Mouse (Mus musculus) C2C12 (cell line): ENCODE measurements around the gene Stip1. TPM values are rescaled to one million over a fixed set of nuclear protein-coding genes. Genes with fewer than 3 reads are reported as not detected.

Source experiments
- H3K27me3 ChIP-seq: one replicate; pipeline ENCODE4 v1.6.1; 2011; ENCODE audit not compliant: control insufficient read depth, insufficient read depth, insufficient read length
- H3K36me3 ChIP-seq: one replicate; pipeline ENCODE4 v1.6.1; 2011; ENCODE audit not compliant: control insufficient read depth, insufficient read depth
- H3K4me3 ChIP-seq: one replicate; pipeline ENCODE4 v1.5.1; 2011; ENCODE audit warnings: mild to moderate bottlenecking, control low read depth; ENCODE audit not compliant: poor library complexity, insufficient read depth, severe bottlenecking
- H3K79me2 ChIP-seq: one replicate; pipeline ENCODE4 v1.6.1; 2011; ENCODE audit not compliant: control insufficient read depth, insufficient read depth
- H3K79me3 ChIP-seq: one replicate; pipeline ENCODE4 v1.6.1; 2011; ENCODE audit warnings: low read depth, control low read depth
- H3ac ChIP-seq: one replicate; pipeline ENCODE3; 2011; ENCODE audit warnings: low read depth; ENCODE audit not compliant: control insufficient read depth, insufficient read length
- CEBPB ChIP-seq: IDR thresholded peaks from one replicate; pipeline ENCODE4 v1.6.1; 2011; ENCODE audit warnings: low read depth, mild to moderate bottlenecking, control low read depth, moderate library complexity
- CTCF ChIP-seq: IDR thresholded peaks from one replicate; pipeline ENCODE4 v1.5.1; 2011; ENCODE audit not compliant: control insufficient read depth, insufficient read depth, insufficient read length
- FOSL1 ChIP-seq: IDR thresholded peaks from one replicate; pipeline ENCODE4 v1.8.0; 2011; ENCODE audit warnings: mild to moderate bottlenecking, low read length; ENCODE audit not compliant: poor library complexity, insufficient read depth, severe bottlenecking
- MAX ChIP-seq: IDR thresholded peaks from one replicate; pipeline ENCODE4 v1.6.1; 2011; ENCODE audit warnings: mild to moderate bottlenecking, control low read depth
- MYOD1 ChIP-seq: IDR thresholded peaks from one replicate; pipeline ENCODE4 v1.6.1; 2011; ENCODE audit warnings: low read depth; ENCODE audit not compliant: control insufficient read depth, insufficient read length
- MYOG ChIP-seq: IDR thresholded peaks from one replicate; pipeline ENCODE4 v1.6.1; 2011; ENCODE audit not compliant: control insufficient read depth, insufficient read length; ENCODE audit errors: extremely low read depth
- USF1 ChIP-seq: IDR thresholded peaks from one replicate; pipeline ENCODE4 v1.6.1; 2011; ENCODE audit warnings: low read depth, mild to moderate bottlenecking, control low read depth, moderate library complexity
- polyA plus RNA-seq: library from polyadenylated mRNA; unstranded; fragments of >200 nt; fragmentation: generic; extraction: Trizol; gene quantifications from one replicate; pipeline ENCODE4 v1.2.1, GENCODE M21; 2012; ENCODE audit warnings: missing spikeins

Stip1 gene
- polyA plus RNA-seq, 1 experiment = 309 TPM

DNA sequence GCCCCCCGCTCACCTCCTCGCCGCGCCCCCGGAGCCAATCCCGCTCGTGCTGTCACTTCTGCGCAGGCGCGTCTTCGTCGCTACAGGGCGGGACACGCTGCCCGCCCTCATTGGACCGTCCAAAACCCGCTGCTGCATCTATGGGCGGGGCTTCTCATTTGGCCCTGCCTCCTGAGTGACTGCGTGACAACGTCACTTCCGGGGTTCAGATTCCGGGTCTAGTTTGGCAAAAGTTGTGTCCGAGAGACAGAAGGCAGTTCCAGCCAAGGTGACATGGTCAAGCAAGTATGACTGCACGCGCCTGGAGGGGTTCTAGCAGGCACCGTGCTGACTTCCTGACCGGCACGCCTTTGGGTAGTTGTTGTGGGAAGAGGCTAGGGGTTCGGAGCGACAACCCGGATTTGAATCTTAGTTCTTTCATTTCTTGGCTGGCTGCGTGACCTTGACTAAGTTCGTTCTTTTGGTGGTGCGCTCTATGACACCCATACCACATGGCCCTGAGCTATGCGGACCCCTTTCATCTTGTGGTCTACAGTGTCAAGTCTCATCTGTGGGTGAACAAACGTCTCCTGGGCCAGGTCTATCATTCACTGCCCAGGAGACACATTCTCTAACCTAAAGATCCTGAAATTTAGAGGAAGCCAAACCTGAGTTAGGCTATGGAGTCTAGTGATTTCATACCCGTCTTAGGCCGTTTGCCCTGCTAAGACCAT is 59.2 kb downstream of the Stip1 start, which contains the start of gene Fkbp2:
TSS of gene Fkbp2 (minus strand) at position 121 of the 713 bp plus-strand sequence.
- TF ChIP-seq USF1 (no peak), MAX (peak; percentile 14)
- peaks cover 29% of the 10 kb centered on the region for H3K79me3 ChIP-seq
- peaks cover 51% of the 10 kb centered on the region for H3K36me3 ChIP-seq

DNA sequence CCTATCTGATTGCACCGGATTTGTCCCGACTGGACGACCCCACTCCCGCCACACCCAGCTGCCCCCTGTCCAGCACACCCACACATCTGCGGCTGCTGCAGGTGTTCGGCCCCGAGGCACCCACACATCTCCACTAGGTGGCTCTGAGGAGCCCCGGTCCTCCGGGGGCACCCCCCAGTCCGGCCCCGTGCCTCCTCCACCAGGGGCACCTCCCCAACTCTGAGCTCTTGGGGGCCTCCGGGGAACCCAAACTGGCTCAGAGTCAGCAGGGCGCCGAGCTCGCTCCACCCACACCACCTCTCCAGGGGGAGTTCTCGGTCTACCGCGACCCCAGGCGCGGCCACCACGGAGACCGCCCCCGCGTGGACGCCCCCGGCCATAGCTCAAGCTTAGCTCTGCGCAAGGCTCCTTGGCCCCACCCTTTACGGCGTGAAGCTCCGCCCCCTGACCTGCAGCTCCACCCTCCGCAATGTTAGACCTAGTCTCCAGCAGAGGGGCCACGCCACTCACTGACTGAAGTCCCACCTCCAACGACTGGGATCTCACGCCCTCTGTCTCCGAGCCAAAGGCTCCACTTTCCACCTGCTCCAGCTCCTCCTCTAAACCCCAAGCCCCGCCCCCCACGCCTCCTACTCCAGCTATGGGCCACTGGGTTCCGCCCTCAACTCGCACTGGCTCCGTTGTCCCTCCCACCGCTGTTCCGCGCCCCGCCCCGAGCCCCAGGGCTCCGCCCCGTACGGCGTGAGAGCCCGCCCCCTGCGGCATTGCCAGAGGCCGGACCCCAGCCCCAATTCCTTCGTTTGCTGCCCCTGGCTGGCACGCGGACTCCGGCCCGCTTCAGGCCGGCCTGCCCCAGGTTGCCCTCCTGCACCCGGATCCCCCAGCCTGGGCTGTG is 60.0 kb downstream of the Stip1 start:
- peak overlapping the region; percentile 65 for H3K4me3 ChIP-seq
- peaks cover 31% of the 10 kb centered on the region for H3K79me3 ChIP-seq
- H3K36me3 ChIP-seq = peaks cover 51% of the 10 kb centered on the region
- peaks cover 52% of the 10 kb centered on the region for H3K79me2 ChIP-seq
- H3ac ChIP-seq = peak overlapping the region; percentile 81
- H3K27me3 ChIP-seq = no peaks in the 10 kb centered on the region
- TF ChIP-seq CEBPB (no peak), CTCF (peak; percentile 83)

More for the DNA sequence above, 59.2 kb downstream of the Stip1 start, which contains the start of gene Fkbp2:
- Histone ChIP-seq H3K79me2 (peaks cover 46% of the 10 kb centered on the region), H3ac (peak within 1 kb of the TSS; percentile 81), H3K4me3 (peak within 1 kb of the TSS; percentile 65), H3K27me3 (no peaks in the 10 kb centered on the region)

DNA sequence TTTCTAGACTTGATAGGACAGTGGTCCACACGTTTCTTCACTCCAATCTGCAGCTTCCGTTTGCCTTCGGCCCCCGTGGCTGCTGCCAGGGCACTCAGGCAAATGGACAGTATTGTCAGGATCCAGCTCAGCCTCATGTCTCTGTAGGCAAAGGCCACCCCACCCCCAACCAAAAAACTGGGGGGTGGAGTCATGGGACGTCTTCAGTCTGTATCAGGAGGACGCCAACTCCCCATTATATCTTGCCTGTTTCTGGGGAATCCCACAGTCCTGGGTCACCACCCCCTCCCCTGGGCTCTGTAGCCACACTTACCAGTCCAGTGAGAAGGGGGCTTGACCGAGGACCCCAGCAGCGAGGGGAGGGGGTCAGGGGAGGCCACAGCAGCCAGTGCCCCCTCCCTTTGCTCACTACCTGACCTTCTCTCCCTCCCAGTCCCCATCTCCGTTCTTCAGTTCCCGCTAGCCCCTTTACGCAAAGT is 60.7 kb downstream of the Stip1 start:
- H3K79me2 ChIP-seq = peaks cover 52% of the 10 kb centered on the region
- peaks cover 48% of the 10 kb centered on the region for H3K36me3 ChIP-seq
- no peaks in the 10 kb centered on the region for H3K27me3 ChIP-seq
- H3K4me3 ChIP-seq = peak overlapping the region; percentile 37
- peaks cover 31% of the 10 kb centered on the region for H3K79me3 ChIP-seq
- H3ac ChIP-seq = peak overlapping the region; percentile 74
- TF ChIP-seq CTCF (no peak), MYOD1 (no peak), USF1 (no peak), MYOG (no peak), CEBPB (no peak), FOSL1 (no peak), MAX (no peak)

DNA sequence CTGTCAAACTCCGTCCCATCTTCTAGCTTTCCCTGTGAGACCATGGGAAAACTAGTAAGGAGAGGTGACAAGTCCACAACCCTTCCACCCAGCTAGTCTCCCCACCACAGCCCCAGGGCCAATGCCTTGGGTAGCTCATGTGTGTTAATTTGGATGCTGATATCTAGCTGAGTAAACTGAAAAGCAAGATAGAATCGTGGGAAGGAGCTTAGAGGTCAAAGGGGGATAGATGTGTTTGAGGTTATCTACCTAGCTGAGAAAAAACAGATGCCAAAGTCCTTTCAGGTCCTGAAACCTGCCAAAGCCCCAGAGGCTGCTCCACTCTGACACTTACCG is 61.2 kb downstream of the Stip1 start:
- peaks cover 31% of the 10 kb centered on the region for H3K79me3 ChIP-seq
- peak overlapping the region; percentile 37 for H3K4me3 ChIP-seq
- H3K79me2 ChIP-seq = peaks cover 52% of the 10 kb centered on the region
- peaks cover 44% of the 10 kb centered on the region for H3K36me3 ChIP-seq
- peak overlapping the region; percentile 74 for H3ac ChIP-seq
- TF ChIP-seq MYOD1 = no peak
- no peak for TF ChIP-seq FOSL1
- no peak for TF ChIP-seq CTCF
- TF ChIP-seq MAX = no peak
- TF ChIP-seq CEBPB = no peak
- TF ChIP-seq MYOG = no peak
- TF ChIP-seq USF1 = no peak
- no peaks in the 10 kb centered on the region for H3K27me3 ChIP-seq

DNA sequence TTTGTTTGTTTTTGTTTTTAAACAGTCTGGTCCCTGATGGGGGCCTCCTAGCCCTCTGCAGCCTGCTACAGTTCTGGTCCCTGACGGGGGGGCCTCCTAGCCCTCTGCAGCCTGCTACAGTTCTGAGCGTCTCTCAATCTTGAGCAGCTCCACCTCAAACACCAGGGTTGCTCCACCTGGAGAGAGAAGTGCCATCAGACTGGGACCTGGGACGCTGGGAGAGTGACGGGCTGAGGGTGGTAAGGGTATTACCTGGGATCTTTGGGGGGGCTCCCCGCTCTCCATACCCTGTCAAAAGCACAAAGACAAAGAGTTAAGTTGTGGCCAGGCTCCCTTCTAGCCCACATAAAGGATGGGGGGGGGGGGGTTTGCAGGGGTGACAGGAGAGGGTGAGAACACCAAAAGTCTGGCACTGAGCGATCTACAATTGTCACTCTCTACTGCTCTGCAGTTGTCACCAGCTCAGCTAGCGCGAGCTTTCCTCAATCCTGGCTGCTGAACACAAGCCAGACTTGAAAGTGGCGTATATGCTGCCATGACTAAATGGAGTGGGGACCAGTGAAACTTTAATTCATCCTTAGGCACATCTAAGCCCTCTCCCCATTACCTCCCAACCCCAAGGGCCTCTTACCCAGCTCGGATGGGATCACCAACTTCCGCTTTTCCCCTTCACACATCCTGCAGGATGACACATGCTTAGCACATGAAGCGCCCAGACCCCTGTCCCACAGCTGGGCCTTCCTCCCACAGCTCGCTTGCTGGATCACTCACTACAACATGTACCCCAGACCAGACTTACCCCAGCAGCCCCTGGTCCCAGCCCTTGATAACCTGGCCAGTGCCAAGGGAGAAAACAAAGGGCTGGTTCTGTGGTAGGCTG is 61.8 kb downstream of the Stip1 start:
- H3K36me3 ChIP-seq = peaks cover 37% of the 10 kb centered on the region
- H3K27me3 ChIP-seq = no peaks in the 10 kb centered on the region
- H3K79me2 ChIP-seq = peaks cover 54% of the 10 kb centered on the region
- TF ChIP-seq USF1 (no peak), CTCF (no peak), MYOG (no peak), MYOD1 (no peak), MAX (no peak), FOSL1 (no peak), CEBPB (no peak)
- H3K4me3 ChIP-seq = no peak overlapping the region
- peak overlapping the region; percentile 16 for H3ac ChIP-seq
- peaks cover 31% of the 10 kb centered on the region for H3K79me3 ChIP-seq
